Mouse (Mus musculus): Measurements from ENCODE around the gene Gcnt2.
A peak's percentile ranks its signal among the peaks of the same experiment; 100 is the strongest.
"Not testable (repeated sequence)": the region's sequence is repeated elsewhere in the genome, so short reads cannot be mapped to it uniquely, and the experiment has no call there.

Gene Gcnt2

DNA sequence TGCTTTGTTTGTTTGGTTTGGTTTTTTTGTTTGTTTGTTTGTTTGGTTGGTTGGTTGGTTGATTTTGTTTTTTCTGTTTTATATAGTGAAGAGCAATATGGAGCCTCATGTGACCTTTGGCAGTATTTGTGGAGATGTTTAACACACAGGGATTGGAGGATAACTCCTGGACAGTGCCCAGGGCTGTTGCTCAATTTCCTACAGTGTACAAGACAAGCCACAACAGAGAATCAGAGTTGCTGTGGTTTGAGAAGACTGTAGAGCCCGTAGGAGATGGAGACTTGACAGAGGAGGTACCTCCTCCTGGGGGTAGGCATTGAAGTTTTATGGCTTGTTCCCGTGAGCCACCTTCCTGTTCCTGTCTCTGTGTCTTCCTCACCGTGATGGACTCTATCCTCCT is 87.0 kb downstream of the Gcnt2 start:
- no peak for DNase-seq

DNA sequence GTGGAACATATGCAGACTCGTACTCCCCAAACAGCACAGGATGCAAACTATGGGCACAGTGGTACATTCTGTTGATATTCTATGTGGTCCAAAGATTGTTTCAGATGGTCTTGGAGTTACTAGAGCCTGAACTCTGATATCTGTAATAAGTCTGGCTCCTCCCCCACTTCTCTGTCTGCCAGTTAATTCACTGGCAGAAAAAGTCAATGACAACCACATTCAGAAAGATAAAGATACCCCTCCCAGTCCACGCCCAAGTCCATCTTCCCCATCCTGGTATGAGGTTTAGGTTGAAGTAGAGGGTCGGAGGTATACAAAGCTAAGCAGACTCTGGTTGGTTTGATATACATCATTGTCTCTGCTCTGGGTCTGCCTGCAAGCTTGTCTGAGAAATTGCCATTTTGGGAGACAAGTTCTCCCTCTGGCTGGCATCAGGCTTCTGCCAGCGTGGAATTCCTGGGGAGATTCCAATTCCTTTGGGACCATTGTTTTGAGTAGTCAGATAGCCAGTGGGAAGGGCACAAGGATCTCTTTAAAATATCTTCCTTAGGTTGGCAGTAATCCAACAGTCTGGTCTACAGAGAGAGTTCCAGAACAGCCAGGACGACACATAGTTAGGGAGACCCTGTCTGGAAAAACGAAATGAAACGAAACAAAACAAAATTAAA is 88.1 kb downstream of the Gcnt2 start:
- DNase-seq = no peak

DNA sequence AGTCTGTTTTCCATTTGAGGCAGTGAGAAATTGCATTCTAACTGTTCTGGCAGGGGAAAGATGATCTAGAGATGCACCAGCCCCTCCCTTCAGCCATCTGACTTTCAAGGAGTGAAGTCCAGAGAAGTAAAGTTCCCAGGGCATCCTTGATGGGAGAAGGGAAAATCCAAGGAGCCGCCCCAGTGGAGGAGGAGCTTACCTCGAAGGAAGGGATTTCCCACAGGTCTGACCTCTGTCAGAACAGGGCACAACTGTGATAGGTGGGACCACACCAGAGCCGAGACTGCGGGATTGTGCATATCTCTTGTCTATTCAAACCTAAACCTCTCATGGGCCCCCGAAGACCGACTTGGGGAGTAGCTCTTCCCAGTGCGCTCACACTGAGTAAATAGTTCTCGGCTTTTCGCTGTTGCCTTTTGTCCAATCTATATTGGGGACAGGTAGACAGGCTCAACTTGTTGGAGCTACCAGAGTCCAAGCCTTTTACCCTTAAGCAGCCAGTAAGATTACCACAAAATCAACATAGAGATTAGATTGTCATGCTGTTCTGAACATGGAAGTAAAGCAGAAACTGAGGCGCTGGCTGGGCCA is 91.9 kb downstream of the Gcnt2 start:
- DNase-seq = no peak

GRCm38 (mm10) chr13:40953231-40953630 is 93.7 kb downstream of the Gcnt2 start:
- DNase-seq = peak in 1 of 2 experiments; percentile 13

- no peak for DNase-seq
These were observed 96.2 kb downstream of the Gcnt2 start for GRCm38 (mm10) chr13:40955773-40956172.

GRCm38 (mm10) chr13:40967609-40968008 is 108.1 kb downstream of the Gcnt2 start:
- no peak for DNase-seq

DNA sequence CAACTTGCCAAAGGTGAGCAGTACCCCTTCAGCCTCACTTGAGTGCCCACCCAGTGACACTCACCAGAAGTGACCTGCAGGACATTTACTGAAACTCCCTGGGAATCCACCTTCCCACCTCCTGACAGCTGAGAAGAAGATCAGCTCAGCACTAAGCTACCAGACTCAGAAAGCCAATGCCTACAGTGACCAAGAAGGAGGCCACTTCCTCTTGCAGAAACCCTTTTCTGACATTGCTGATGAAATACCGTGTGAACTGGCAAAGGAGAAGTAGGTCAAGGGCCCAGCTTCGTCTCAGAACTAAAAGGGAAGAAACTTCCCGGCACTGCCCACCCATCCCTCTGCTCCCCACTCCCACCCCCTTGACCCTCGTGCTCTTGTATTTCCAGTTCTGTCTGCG is 109.0 kb downstream of the Gcnt2 start:
- no peak for DNase-seq

GRCm38 (mm10) chr13:40969761-40970390 is 110.3 kb downstream of the Gcnt2 start:
- DNase-seq = no peak

DNA sequence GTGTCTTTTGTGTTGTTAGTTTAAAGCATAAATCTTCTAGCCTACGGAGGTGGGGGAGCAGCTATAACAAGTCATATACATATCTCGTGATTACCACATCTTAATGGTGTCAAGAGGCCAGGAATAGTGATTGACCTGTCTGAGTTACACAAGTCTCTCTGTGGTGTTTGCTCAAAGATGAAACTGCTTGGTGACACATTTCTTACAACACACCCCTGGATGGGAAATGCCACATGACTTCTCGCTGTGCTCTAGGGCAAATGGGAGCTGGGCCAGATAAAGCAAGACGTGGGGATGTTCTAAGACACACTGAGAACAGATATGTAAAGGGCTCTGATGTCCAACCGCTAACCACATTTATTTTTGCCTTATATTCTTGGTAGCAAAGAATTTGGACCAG is 111.7 kb downstream of the Gcnt2 start:
- no peak for DNase-seq

- DNase-seq = no peak
These were observed 112.3 kb downstream of the Gcnt2 start for GRCm38 (mm10) chr13:40971831-40972230.

DNA sequence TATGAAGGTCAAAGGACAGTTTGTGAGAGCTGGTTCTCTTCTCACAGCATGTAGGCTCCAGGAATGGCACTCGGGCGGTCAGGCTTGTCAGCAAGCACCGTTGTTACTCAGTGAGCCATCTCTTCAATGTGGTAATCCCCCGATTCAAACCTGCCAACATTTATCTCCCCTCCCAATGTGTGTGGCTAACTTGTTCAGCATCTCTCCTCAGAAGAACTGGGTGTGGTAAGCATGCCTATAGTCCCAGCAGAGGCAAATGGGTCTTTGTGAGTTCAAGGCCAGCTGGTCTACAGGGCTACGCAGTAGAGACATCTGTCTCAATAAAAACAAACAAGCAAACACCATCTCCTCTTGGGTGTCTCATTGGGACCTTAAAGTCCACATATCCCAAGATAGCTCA is 113.4 kb downstream of the Gcnt2 start:
- no peak for DNase-seq

GRCm38 (mm10) chr13:40977609-40978008 is 118.1 kb downstream of the Gcnt2 start:
- peak; percentile 22 to 42 for DNase-seq

- DNase-seq = no peak
These were observed 119.1 kb downstream of the Gcnt2 start for GRCm38 (mm10) chr13:40978652-40979051.

DNA sequence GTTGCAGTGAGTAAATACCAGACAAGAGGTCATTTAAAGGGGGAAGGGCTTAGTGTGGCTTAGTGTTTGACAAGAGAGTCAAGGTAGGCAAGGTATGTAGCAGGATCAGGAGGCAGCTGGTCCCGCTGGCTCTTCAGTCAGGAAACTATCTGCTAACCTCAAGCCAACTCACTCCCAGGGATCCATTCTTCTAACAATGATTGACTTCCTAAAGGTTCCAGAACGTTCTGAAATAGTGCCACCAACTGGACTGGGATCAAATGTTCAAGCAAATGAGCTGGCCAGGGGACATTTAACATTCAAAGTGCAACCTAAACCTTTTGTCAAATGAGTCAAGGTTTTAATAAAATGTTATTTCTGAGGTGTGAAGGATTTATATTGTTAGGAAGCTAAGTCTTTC is 119.8 kb downstream of the Gcnt2 start:
- no peak for DNase-seq

GRCm38 (mm10) chr13:40982759-40983158 is 123.2 kb downstream of the Gcnt2 start:
- DNase-seq = no peak

DNA sequence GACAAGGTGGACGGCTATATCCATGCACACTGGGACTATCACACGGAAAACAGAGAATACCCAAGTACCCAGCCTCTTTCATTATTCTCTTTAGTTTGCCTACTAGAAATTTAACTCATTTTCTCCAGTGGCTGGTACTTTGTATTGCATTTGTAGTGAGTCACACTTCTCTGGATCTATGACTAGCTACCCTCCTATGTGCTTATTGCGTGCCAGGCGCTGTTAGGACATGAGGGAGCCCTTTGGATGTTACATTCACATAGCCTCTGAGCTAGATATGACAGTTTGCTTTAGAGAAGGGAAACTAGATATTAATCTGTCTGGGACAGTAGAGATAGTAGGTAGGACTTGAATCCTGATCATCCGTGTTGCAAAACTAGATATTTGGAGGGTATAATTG is 126.5 kb downstream of the Gcnt2 start:
- DNase-seq = no peak

DNA sequence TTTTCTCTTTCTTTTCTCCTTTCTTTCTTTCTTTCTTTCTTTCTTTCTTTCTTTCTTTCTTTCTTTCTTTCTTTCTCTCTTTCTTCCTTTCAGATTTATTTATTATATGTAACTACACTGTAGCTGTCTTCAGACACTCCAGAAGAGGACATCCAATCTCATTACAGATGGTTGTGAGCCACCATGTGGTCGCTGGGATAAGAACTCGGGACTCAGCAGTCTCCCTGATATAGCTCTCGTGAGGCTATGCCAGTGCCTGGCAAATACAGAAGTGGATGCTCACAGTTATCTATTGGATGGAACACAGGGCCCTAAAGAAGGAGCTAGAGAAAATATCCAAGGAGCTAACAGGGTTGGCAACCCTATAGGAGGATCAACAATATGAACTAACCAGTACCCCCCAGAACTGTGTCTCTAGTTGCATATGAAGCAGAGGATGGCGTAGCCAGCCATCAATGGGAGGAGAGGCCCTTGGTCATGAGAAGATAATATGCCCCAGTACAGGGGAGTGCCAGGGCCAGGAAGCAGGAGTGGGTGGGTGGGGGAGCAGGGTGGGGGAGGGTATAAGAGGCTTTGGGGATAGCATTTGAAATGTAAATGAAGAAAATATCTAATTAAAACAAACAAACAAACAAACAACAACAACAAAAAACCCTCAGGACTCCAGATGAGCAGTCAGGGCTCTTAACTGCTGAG is 128.2 kb downstream of the Gcnt2 start:
- not testable (repeated sequence) for DNase-seq

- DNase-seq = no peak
These were observed 128.9 kb downstream of the Gcnt2 start for GRCm38 (mm10) chr13:40988418-40988817.

- no peak for DNase-seq
These were observed 135.1 kb downstream of the Gcnt2 start for GRCm38 (mm10) chr13:40994487-40995263.

GRCm38 (mm10) chr13:40998537-40998936 is 139.0 kb downstream of the Gcnt2 start:
- DNase-seq = not testable (repeated sequence)

DNA sequence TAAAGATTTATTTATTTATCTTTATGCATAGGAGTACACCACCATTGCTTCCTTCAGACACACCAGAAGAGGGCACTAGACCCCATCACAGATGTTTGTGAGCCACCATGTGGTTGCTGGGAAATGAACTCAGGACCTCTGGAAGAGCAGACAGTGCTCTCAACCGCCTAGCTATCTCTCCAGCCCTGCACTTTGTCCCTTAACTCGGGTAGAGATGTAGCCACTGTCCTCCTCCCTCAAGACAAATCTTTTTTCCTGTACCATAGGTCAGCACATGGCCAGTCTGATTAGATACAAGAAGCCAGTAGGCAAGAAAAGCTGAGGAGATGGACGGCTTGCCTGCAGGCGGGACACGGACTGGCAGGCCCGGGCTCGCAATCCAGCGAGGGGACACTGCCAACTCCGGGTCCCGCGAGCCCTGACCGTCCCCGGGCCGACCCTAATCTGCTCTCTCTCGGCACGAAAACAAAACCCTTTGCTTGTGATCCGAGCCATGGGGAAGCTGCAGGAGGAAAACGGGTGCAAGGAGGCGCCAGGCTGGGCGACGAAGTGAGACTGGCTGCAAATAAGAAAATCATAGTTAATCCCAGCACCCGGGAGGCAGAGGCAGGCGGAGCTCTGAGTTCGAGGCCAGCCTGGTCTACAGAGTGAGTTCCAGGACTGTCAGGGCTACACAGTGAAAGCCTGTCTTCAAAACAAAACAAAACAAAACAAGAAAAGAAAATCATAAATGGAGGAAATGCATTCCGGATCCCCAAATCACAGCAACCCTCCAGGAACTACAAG is 140.8 kb downstream of the Gcnt2 start:
- peak; percentile 50 to 58 for DNase-seq

Measured in cerebellum, postnatal 14 days (tissue).